Comparison of ENCODE assay signal across 10 mouse cellular contexts in genomic region chr11:106289369-106289768, GRCm38 (mm10). TPM values are rescaled to one million over a fixed set of nuclear protein-coding genes. Genes with fewer than 3 reads are reported as not detected.
DNase-seq lines count a peak whose midpoint lies in the region; ATAC-seq and TF ChIP-seq lines count a peak whose summit lies in the region.
"Had no signal": no experiment of that assay in that cellular context is flagged by ENCODE, and none has a peak within 500 bp of the region (broad histone marks: within the 10 kb centered on the region; RNA-seq: fewer than 3 reads in every experiment).

No protein-coding gene starts in this region.

- no peak overlapping the region for H3K4me3 ChIP-seq in heart, adult 2 months
- H3K4me3 ChIP-seq in heart, embryonic 11.5 days (ENCODE audit: low read depth, low read length), result no peak overlapping the region
- H3K4me3 ChIP-seq in heart, postnatal 0 days (ENCODE audit: low read depth, low read length), result no peak overlapping the region
- H3K4me3 ChIP-seq: embryonic facial prominence, embryonic 15.5 days had no signal

- intact Hi-C loops in heart, adult 2 months (cut with DNase I), result no loop called here
- intact Hi-C loops in left cerebral cortex, postnatal 14 days (cut with DNase I), result no loop called here

- no peaks in the 10 kb centered on the region for H3K27me3 ChIP-seq in heart, adult 2 months (ENCODE audit: control insufficient read depth, insufficient read depth, low read length)
- no peaks in the 10 kb centered on the region for H3K27me3 ChIP-seq in heart, embryonic 11.5 days (ENCODE audit: control insufficient read depth, insufficient read depth, low read length)
- no peaks in the 10 kb centered on the region for H3K27me3 ChIP-seq in heart, postnatal 0 days (ENCODE audit: control insufficient read depth, insufficient read depth, low read length)
- H3K27me3 ChIP-seq: embryonic facial prominence, embryonic 15.5 days had no signal

- no peak overlapping the region for H3K27ac ChIP-seq in heart, adult 2 months
- no peak overlapping the region for H3K27ac ChIP-seq in heart, embryonic 11.5 days (ENCODE audit: low read depth, low read length)
- H3K27ac ChIP-seq in heart, postnatal 0 days (ENCODE audit: low read depth), result no peak overlapping the region
- H3K27ac ChIP-seq: embryonic facial prominence, embryonic 15.5 days had no signal

- no peak for TF ChIP-seq POLR2A in heart, adult 2 months (IDR thresholded peaks at IDR 0.05; ENCODE audit: insufficient read depth, low read depth, low read length)

- H3K36me3 ChIP-seq in heart, adult 2 months (ENCODE audit: control insufficient read depth, insufficient read depth, low read length), result no peaks in the 10 kb centered on the region
- H3K36me3 ChIP-seq in heart, embryonic 11.5 days (ENCODE audit: control insufficient read depth, insufficient read depth, low read length), result no peaks in the 10 kb centered on the region
- no peaks in the 10 kb centered on the region for H3K36me3 ChIP-seq in heart, postnatal 0 days (replicated peaks; ENCODE audit: control insufficient read depth, insufficient read depth, low read length)
- H3K36me3 ChIP-seq: embryonic facial prominence, embryonic 15.5 days had no signal

- H3K9me3 ChIP-seq in heart, embryonic 11.5 days (replicated peaks; ENCODE audit: control insufficient read depth, low read length), result no peaks in the 10 kb centered on the region
- H3K9me3 ChIP-seq in heart, postnatal 0 days (replicated peaks; ENCODE audit: control insufficient read depth, low read length), result no peaks in the 10 kb centered on the region
- H3K9me3 ChIP-seq: embryonic facial prominence, embryonic 15.5 days had no signal

- 23% methylated on average over 8 of the region's 8 CpGs for WGBS in heart, adult 2 months
- 49% methylated on average over 8 of the region's 8 CpGs for WGBS in heart, embryonic 11.5 days (ENCODE audit: insufficient replicate concordance)
- 19% methylated on average over 8 of the region's 8 CpGs for WGBS in heart, postnatal 0 days

- no peaks in the 10 kb centered on the region for H3K79me2 ChIP-seq in heart, adult 2 months (replicated peaks; ENCODE audit: control insufficient read depth, insufficient read depth, low read length)

- no peak overlapping the region for H3K4me2 ChIP-seq in heart, embryonic 11.5 days
- no peak overlapping the region for H3K4me2 ChIP-seq in heart, postnatal 0 days (ENCODE audit: low read depth, low read length)
- H3K4me2 ChIP-seq: embryonic facial prominence, embryonic 15.5 days had no signal

- no peaks in the 10 kb centered on the region for H3K4me1 ChIP-seq in heart, adult 2 months (ENCODE audit: control insufficient read depth, insufficient read depth, low read length)
- H3K4me1 ChIP-seq in heart, embryonic 11.5 days (ENCODE audit: control insufficient read depth, insufficient read depth, low read length), result peaks cover 3% of the 10 kb centered on the region; the same call in 1 of the 2 replicates
- no peaks in the 10 kb centered on the region for H3K4me1 ChIP-seq in heart, postnatal 0 days (ENCODE audit: control insufficient read depth, insufficient read depth)

- TF ChIP-seq CTCF in heart, adult 2 months (IDR thresholded peaks at IDR 0.05), result peak; percentile 63
- TF ChIP-seq CTCF in heart, postnatal 0 days (IDR thresholded peaks at IDR 0.05; ENCODE audit: low read depth), result peak; percentile 70

- ATAC-seq in heart, embryonic 11.5 days (replicated peaks; ENCODE audit: insufficient number of reproducible peaks, low FRiP score, low TSS enrichment), result no peak
- peak; percentile 90 for ATAC-seq in heart, postnatal 0 days (ENCODE audit: insufficient read depth, low read depth)
- ATAC-seq in neutrophil, adult 5-6 weeks (ENCODE audit: extremely low read depth, insufficient number of reproducible peaks, low FRiP score, poor library complexity, severe bottlenecking), result peak; percentile 46; the same call in 1 of the 2 replicates
- no peak for ATAC-seq in activated CD4-positive, CD25-positive, alpha-beta regulatory T cell, adult 4 months

- 0 out of 2 replicates have a peak, but pooled peaks have one; percentile 35 for TF ChIP-seq EP300 in heart, adult 2 months (IDR thresholded peaks at IDR 0.05; ENCODE audit: insufficient read depth, low read depth, low read length)
- TF ChIP-seq EP300 in heart, postnatal 0 days (IDR thresholded peaks at IDR 0.05; ENCODE audit: low read depth), result no peak

- peak; percentile 53 to 66 for DNase-seq in heart, adult 2 months
- DNase-seq in A20 (ENCODE audit: low read depth, low spot score), result peak; percentile 38
- DNase-seq in cerebellum, adult 11 months, result peak; percentile 91
- DNase-seq in heart, postnatal 0 days (ENCODE audit: low spot score), result peak; percentile 89
- DNase-seq in left cerebral cortex, postnatal 14 days (ENCODE audit: low spot score in 2 of 2), result no peak

- no peak overlapping the region for H3K9ac ChIP-seq in heart, adult 2 months (ENCODE audit: low read depth, low read length)
- no peak overlapping the region for H3K9ac ChIP-seq in heart, embryonic 11.5 days (ENCODE audit: low read depth, low read length)
- no peak overlapping the region for H3K9ac ChIP-seq in heart, postnatal 0 days (replicated peaks; ENCODE audit: low read depth, low read length)
- H3K9ac ChIP-seq: embryonic facial prominence, embryonic 15.5 days had no signal

RNA-seq across cellular contexts. Expression of gene Gh, which starts 12.3 kb away (rescaled TPM):
- total RNA-seq in heart, adult 2 months (2021), result not detected
- polyA plus RNA-seq in heart, adult 2 months (2012; rRNA removed), result not detected in 2 replicates
- not detected in 2 replicates for polyA plus RNA-seq in heart, embryonic 11.5 days (2014; fragmentation: Nextera tagmentation; extraction: Ambion mirVana)
- not detected in 2 replicates for total RNA-seq in heart, postnatal 0 days (2014; rRNA removed; ENCODE audit: low replicate concordance)
- polyA plus RNA-seq in heart, postnatal 0 days (2015; fragmentation: Nextera tagmentation; extraction: Ambion mirVana), result not detected in 2 replicates
- total RNA-seq in neutrophil, adult 5-6 weeks (2017), result 0.70 and 2.7 TPM in 2 replicates
- not detected for total RNA-seq in left cerebral cortex, postnatal 14 days (2021)
- not detected for polyA plus RNA-seq in activated CD4-positive, CD25-positive, alpha-beta regulatory T cell, adult 4 months (2017; shearing (Covaris generic))
- polyA plus RNA-seq: embryonic facial prominence, embryonic 15.5 days; lung, embryonic 16.5 days had no signal

RNA-seq across cellular contexts. Expression of gene Tcam1, which starts 12.9 kb away (rescaled TPM):
- total RNA-seq in heart, adult 2 months (2021), result not detected
- polyA plus RNA-seq in heart, adult 2 months (2012; rRNA removed), result 0.10 TPM in 1 of 2 replicates, not detected in the other
- 0.13 and 0.15 TPM in 2 replicates for polyA plus RNA-seq in heart, embryonic 11.5 days (2014; fragmentation: Nextera tagmentation; extraction: Ambion mirVana)
- not detected in 2 replicates for total RNA-seq in heart, postnatal 0 days (2014; rRNA removed; ENCODE audit: low replicate concordance)
- 0.04 TPM in 1 of 2 replicates, not detected in the other for polyA plus RNA-seq in heart, postnatal 0 days (2015; fragmentation: Nextera tagmentation; extraction: Ambion mirVana)
- not detected in 2 replicates for total RNA-seq in neutrophil, adult 5-6 weeks (2017)
- under 1 TPM; 0.11 to 0.20 TPM for total RNA-seq in left cerebral cortex, postnatal 14 days (2021)
- under 1 TPM; 0.12 to 0.43 TPM for polyA plus RNA-seq in activated CD4-positive, CD25-positive, alpha-beta regulatory T cell, adult 4 months (2017; shearing (Covaris generic))

RNA-seq across cellular contexts. Expression of gene Smarcd2, which starts 16.6 kb away (rescaled TPM):
- 10 to 100 TPM; 16.6 to 17.2 TPM for total RNA-seq in heart, adult 2 months (2021)
- polyA plus RNA-seq in heart, adult 2 months (2012; rRNA removed), result 39.2 and 49.2 TPM in 2 replicates
- polyA plus RNA-seq in heart, embryonic 11.5 days (2014; fragmentation: Nextera tagmentation; extraction: Ambion mirVana), result 22.4 and 25.9 TPM in 2 replicates
- 32.9 and 43.0 TPM in 2 replicates for total RNA-seq in heart, postnatal 0 days (2014; rRNA removed; ENCODE audit: low replicate concordance)
- polyA plus RNA-seq in heart, postnatal 0 days (2015; fragmentation: Nextera tagmentation; extraction: Ambion mirVana), result 10.5 and 10.7 TPM in 2 replicates
- total RNA-seq in neutrophil, adult 5-6 weeks (2017), result 241 and 253 TPM in 2 replicates
- 10 to 100 TPM; 14.1 to 15.9 TPM for total RNA-seq in left cerebral cortex, postnatal 14 days (2021)
- 10 to 100 TPM; 17.6 to 23.2 TPM for polyA plus RNA-seq in activated CD4-positive, CD25-positive, alpha-beta regulatory T cell, adult 4 months (2017; shearing (Covaris generic))

RNA-seq across cellular contexts. Expression of gene Cd79b, which starts 25.2 kb away (rescaled TPM):
- total RNA-seq in heart, adult 2 months (2021), result 1 to 10 TPM; 1.7 to 3.0 TPM
- polyA plus RNA-seq in heart, adult 2 months (2012; rRNA removed), result 3.4 and 10.1 TPM in 2 replicates
- polyA plus RNA-seq in heart, embryonic 11.5 days (2014; fragmentation: Nextera tagmentation; extraction: Ambion mirVana), result 0.73 and 1.3 TPM in 2 replicates
- 0.19 and 2.2 TPM in 2 replicates for total RNA-seq in heart, postnatal 0 days (2014; rRNA removed; ENCODE audit: low replicate concordance)
- 1.2 and 1.3 TPM in 2 replicates for polyA plus RNA-seq in heart, postnatal 0 days (2015; fragmentation: Nextera tagmentation; extraction: Ambion mirVana)
- total RNA-seq in neutrophil, adult 5-6 weeks (2017), result 904 and 938 TPM in 2 replicates
- total RNA-seq in left cerebral cortex, postnatal 14 days (2021), result not detected
- 10 to 100 TPM; 48.0 to 77.5 TPM for polyA plus RNA-seq in activated CD4-positive, CD25-positive, alpha-beta regulatory T cell, adult 4 months (2017; shearing (Covaris generic))

RNA-seq across cellular contexts. Expression of gene Psmc5, which starts 33.4 kb away (rescaled TPM):
- 100 to 1,000 TPM in 1 of 2 experiments, 10 to 100 TPM in 1; 91.8 to 104 TPM for total RNA-seq in heart, adult 2 months (2021)
- 54.5 and 83.5 TPM in 2 replicates for polyA plus RNA-seq in heart, adult 2 months (2012; rRNA removed)
- polyA plus RNA-seq in heart, embryonic 11.5 days (2014; fragmentation: Nextera tagmentation; extraction: Ambion mirVana), result 280 and 294 TPM in 2 replicates
- 45.8 and 50.8 TPM in 2 replicates for total RNA-seq in heart, postnatal 0 days (2014; rRNA removed; ENCODE audit: low replicate concordance)
- 208 and 210 TPM in 2 replicates for polyA plus RNA-seq in heart, postnatal 0 days (2015; fragmentation: Nextera tagmentation; extraction: Ambion mirVana)
- total RNA-seq in neutrophil, adult 5-6 weeks (2017), result 53.5 and 58.3 TPM in 2 replicates
- total RNA-seq in left cerebral cortex, postnatal 14 days (2021), result 100 to 1,000 TPM; 145 TPM
- polyA plus RNA-seq in activated CD4-positive, CD25-positive, alpha-beta regulatory T cell, adult 4 months (2017; shearing (Covaris generic)), result 100 to 1,000 TPM; 140 to 180 TPM

Comparison
In these comparisons a context has a peak if more than half of its experiments do, and no peak if none do; other contexts are left out.
1. ATAC-seq: peak in heart, postnatal 0 days (single experiment) and neutrophil, adult 5-6 weeks (single experiment); none in heart, embryonic 11.5 days (single experiment) and activated CD4-positive, CD25-positive, alpha-beta regulatory T cell, adult 4 months (single experiment).
2. DNase-seq: peak in heart, adult 2 months (2 of 2), A20 (single experiment), cerebellum, adult 11 months (single experiment) and heart, postnatal 0 days (single experiment); none in left cerebral cortex, postnatal 14 days (0 of 2).